Comparison of ENCODE assay signal across 12 mouse cellular contexts in genomic region chr11:102541471-102541870, GRCm38 (mm10). TPM values are rescaled to one million over a fixed set of nuclear protein-coding genes. Genes with fewer than 3 reads are reported as not detected.
"Had no signal": no experiment of that assay in that cellular context is flagged by ENCODE, and none has a peak within 500 bp of the region (broad histone marks: within the 10 kb centered on the region; RNA-seq: fewer than 3 reads in every experiment).

No protein-coding gene starts in this region.

- H3K27ac ChIP-seq: layer of hippocampus, adult 2 months; left cerebral cortex, adult 2 months; limb, embryonic 10.5 days; liver, embryonic 14.5 days; midbrain, embryonic 13.5 days; stomach, postnatal 0 days had no signal

- H3K4me1 ChIP-seq: limb, embryonic 10.5 days had no signal

- H3K4me3 ChIP-seq: layer of hippocampus, adult 2 months; left cerebral cortex, adult 2 months; limb, embryonic 10.5 days; midbrain, embryonic 13.5 days had no signal

- DNase-seq: kidney, postnatal 10 days; kidney, postnatal 4 days; lung, adult 2 months; right cerebral cortex, postnatal 14 days; thymus, postnatal 4 days had no signal

- H3K27me3 ChIP-seq: midbrain, embryonic 13.5 days had no signal

RNA-seq across cellular contexts. Expression of gene Gm11627, which starts 37.8 kb away (rescaled TPM):
- total RNA-seq: megakaryocyte progenitor cell, adult 5-6 weeks had no signal
